Mouse (Mus musculus): ENCODE measurements at regions not wholly inside any gene's neighbourhood (a gene's known extent, or its start where the extent isn't known, plus 50 kb on each side); places are given as distances from the start of the nearest gene placed in this dataset.

DNA sequence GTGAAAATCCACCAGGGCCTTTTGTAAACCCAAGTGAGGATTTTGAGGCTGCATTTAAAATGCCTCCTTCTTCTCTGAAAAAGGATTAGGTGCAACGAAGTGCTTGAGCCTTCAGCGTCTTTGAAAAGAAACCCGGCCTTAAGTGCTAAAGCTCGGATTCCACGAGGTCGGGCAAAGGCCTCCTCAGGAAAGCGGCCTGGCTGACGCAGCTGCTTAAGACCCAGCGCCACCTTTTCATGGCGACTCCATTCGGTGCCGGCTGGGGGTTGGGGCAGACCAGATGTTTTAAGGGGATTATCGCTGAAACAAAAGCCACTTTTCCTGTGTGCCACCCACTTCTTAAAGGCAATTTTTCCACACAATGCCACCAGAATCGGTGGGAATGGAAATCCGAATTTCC lies 61.6 kb upstream of the 4932438H23Rik start:
- Histone ChIP-seq H3K27me3 (ENCODE audit: control insufficient read depth, insufficient read depth, low read length) (no peaks in the 10 kb centered on the region), H3K36me3 (ENCODE audit: control insufficient read depth, insufficient read depth, low read length) (no peaks in the 10 kb centered on the region), H3K4me1 (ENCODE audit: control insufficient read depth, insufficient read depth, insufficient read length) (no peaks in the 10 kb centered on the region), H3K4me3 (ENCODE audit: extremely low read depth, insufficient read depth, insufficient read length) (no peak overlapping the region), H3K27ac (ENCODE audit: insufficient read depth, low read length) (no peak overlapping the region)
- TF ChIP-seq CTCF (IDR thresholded peaks at IDR 0.05; ENCODE audit: extremely low read depth, insufficient read depth, insufficient read length, insufficient replicate concordance) (no peak), POLR2A (IDR thresholded peaks at IDR 0.05; ENCODE audit: low read depth, low read length) (no peak)
- 74% methylated on average over 15 of the region's 15 CpGs for WGBS
- DNase-seq (ENCODE audit: low read depth in 1 of 2, low spot score in 2 of 2): no peak

DNA sequence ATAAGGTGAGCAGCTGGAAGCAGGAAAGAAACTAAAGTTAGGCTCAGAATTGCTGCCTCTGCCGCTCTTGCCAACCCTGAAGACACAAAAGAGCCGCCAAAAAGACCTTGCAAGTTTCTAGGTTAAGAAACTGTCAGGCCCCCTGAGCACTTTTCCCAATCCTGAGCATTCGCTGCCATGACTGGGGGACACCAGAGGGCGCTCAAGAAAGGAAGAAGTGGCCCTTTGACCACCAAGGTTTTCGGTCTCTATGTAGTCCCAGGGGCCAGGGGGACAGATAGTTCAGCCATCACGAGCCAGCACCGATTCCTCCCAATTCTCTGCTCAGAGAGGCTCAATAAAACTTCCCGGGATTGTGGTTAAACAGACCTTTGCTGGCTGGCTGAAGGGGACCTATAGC lies 64.6 kb upstream of the Olig2 start:
- H3K36me3 ChIP-seq (ENCODE audit: control insufficient read depth, insufficient read depth, low read length): no peaks in the 10 kb centered on the region
- no peak overlapping the region for H3K4me3 ChIP-seq (ENCODE audit: extremely low read depth, insufficient read depth, insufficient read length)
- peak in 1 of 2 experiments; percentile 5 for DNase-seq (ENCODE audit: low read depth in 1 of 2, low spot score in 2 of 2)
- no peaks in the 10 kb centered on the region for H3K27me3 ChIP-seq (ENCODE audit: control insufficient read depth, insufficient read depth, low read length)
- H3K27ac ChIP-seq (ENCODE audit: insufficient read depth, low read length): no peak overlapping the region
- TF ChIP-seq POLR2A (IDR thresholded peaks at IDR 0.05; ENCODE audit: low read depth, low read length) (no peak), CTCF (IDR thresholded peaks at IDR 0.05; ENCODE audit: extremely low read depth, insufficient read depth, insufficient read length, insufficient replicate concordance) (peak; percentile 27; the same call in 1 of the 2 replicates)
- WGBS: 31% methylated on average over 8 of the region's 8 CpGs
- no peaks in the 10 kb centered on the region for H3K4me1 ChIP-seq (ENCODE audit: control insufficient read depth, insufficient read depth, insufficient read length)

DNA sequence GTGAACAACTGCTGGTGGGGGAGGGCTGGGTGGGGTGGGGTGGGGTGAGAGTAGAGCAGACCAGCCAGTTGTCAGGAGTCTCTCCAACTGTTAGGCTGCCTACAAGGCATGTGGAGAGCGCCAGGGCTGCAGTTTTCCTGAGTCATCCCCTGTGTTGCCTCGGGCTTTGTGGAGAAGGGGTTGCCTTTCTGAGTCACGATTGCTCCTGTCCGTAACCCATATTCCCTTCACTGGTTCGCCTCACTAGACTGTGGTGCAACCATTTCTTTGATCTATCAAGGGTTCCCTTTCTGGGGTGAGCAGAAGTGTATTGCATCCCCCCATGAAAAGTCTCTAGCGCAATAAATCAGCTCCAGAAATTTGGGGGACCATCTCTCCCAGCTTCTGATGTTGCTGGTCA lies 63.6 kb upstream of the Olig2 start:
- no peaks in the 10 kb centered on the region for H3K4me1 ChIP-seq (ENCODE audit: control insufficient read depth, insufficient read depth, insufficient read length)
- TF ChIP-seq POLR2A (IDR thresholded peaks at IDR 0.05; ENCODE audit: low read depth, low read length): no peak
- no peak for TF ChIP-seq CTCF (IDR thresholded peaks at IDR 0.05; ENCODE audit: extremely low read depth, insufficient read depth, insufficient read length, insufficient replicate concordance)
- no peak overlapping the region for H3K27ac ChIP-seq (ENCODE audit: insufficient read depth, low read length)
- no peak overlapping the region for H3K4me3 ChIP-seq (ENCODE audit: extremely low read depth, insufficient read depth, insufficient read length)
- H3K36me3 ChIP-seq (ENCODE audit: control insufficient read depth, insufficient read depth, low read length): no peaks in the 10 kb centered on the region
- WGBS: 73% methylated on average over 6 of the region's 6 CpGs
- DNase-seq (ENCODE audit: low read depth in 1 of 2, low spot score in 2 of 2): no peak
- no peaks in the 10 kb centered on the region for H3K27me3 ChIP-seq (ENCODE audit: control insufficient read depth, insufficient read depth, low read length)

DNA sequence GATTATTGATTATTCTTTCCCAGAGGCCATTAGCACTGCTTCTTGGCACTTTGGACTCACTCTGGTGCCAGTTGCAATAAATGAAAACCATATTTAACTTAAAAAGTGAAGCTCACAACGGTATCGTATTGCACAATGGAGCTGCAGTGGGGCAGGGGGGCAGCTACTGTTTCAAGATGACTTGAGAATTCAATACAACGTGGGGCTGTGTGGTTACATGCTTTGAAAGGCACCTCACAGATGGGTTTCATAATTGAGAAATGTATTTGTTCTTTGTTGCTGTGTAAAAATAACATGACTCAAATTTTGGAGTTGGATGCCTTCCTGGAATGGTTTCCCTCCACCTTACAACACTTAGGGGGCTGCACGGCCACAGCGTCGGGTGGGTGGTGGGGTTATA lies 62.9 kb upstream of the Olig2 start:
- DNase-seq (ENCODE audit: low read depth in 1 of 2, low spot score in 2 of 2): no peak
- H3K36me3 ChIP-seq (ENCODE audit: control insufficient read depth, insufficient read depth, low read length): no peaks in the 10 kb centered on the region
- 81% methylated on average over 6 of the region's 6 CpGs for WGBS
- TF ChIP-seq POLR2A (IDR thresholded peaks at IDR 0.05; ENCODE audit: low read depth, low read length): no peak
- no peak for TF ChIP-seq CTCF (IDR thresholded peaks at IDR 0.05; ENCODE audit: extremely low read depth, insufficient read depth, insufficient read length, insufficient replicate concordance)
- no peak overlapping the region for H3K27ac ChIP-seq (ENCODE audit: insufficient read depth, low read length)
- H3K4me3 ChIP-seq (ENCODE audit: extremely low read depth, insufficient read depth, insufficient read length): no peak overlapping the region
- no peaks in the 10 kb centered on the region for H3K4me1 ChIP-seq (ENCODE audit: control insufficient read depth, insufficient read depth, insufficient read length)
- no peaks in the 10 kb centered on the region for H3K27me3 ChIP-seq (ENCODE audit: control insufficient read depth, insufficient read depth, low read length)

DNA sequence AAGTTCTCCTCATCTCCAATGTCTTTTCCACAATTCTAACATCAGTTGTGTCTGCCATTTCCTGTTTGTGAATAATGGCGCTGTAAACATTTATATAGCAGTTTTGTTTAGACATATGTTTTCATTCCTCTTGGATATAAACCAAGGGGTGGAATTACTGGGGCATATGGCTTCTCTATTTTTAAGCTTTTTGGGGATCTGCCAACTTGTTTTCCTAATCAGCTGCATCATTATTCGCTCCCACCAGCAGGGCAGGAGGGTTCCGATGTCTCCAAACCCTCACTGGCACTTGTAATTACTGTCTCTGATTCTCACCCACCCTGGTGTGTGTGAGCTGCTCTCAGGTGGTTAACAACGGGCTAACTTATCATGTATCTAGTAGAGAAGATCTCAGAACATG lies 59.4 kb upstream of the Olig2 start:
- TF ChIP-seq CTCF (IDR thresholded peaks at IDR 0.05; ENCODE audit: extremely low read depth, insufficient read depth, insufficient read length, insufficient replicate concordance): no peak
- no peak for TF ChIP-seq POLR2A (IDR thresholded peaks at IDR 0.05; ENCODE audit: low read depth, low read length)
- Histone ChIP-seq H3K27ac (ENCODE audit: insufficient read depth, low read length) (no peak overlapping the region), H3K27me3 (ENCODE audit: control insufficient read depth, insufficient read depth, low read length) (peaks cover 4% of the 10 kb centered on the region), H3K36me3 (ENCODE audit: control insufficient read depth, insufficient read depth, low read length) (no peaks in the 10 kb centered on the region), H3K4me3 (ENCODE audit: extremely low read depth, insufficient read depth, insufficient read length) (no peak overlapping the region), H3K4me1 (ENCODE audit: control insufficient read depth, insufficient read depth, insufficient read length) (no peaks in the 10 kb centered on the region)
- WGBS: 85% methylated on average over 4 of the region's 4 CpGs
- no peak for DNase-seq (ENCODE audit: low read depth in 1 of 2, low spot score in 2 of 2)

DNA sequence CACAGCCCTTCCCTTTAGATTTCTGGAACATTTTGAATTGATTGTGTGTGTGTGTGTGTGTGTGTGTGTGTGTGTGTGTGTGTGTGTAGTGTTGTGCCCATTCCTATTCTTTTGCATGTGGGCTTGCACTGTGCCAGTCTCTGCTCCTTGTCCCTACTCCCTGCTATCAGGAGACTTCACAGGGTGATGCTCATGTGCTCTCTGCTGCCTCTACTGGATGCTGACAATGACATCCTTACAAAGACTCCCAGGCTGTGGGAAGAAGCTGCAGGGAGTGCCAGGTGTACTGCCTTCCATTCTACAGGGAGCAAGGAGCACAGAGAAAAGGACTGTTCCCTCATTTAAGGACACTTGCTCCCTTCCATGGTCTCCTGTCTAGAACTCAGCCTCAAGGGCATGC lies 58.4 kb upstream of the Olig2 start:
- Histone ChIP-seq H3K4me1 (ENCODE audit: control insufficient read depth, insufficient read depth, insufficient read length) (no peaks in the 10 kb centered on the region), H3K36me3 (ENCODE audit: control insufficient read depth, insufficient read depth, low read length) (no peaks in the 10 kb centered on the region), H3K27me3 (ENCODE audit: control insufficient read depth, insufficient read depth, low read length) (peaks cover 4% of the 10 kb centered on the region), H3K27ac (ENCODE audit: insufficient read depth, low read length) (no peak overlapping the region), H3K4me3 (ENCODE audit: extremely low read depth, insufficient read depth, insufficient read length) (no peak overlapping the region)
- peak in 1 of 2 experiments; percentile 8 for DNase-seq (ENCODE audit: low read depth in 1 of 2, low spot score in 2 of 2)
- TF ChIP-seq CTCF (IDR thresholded peaks at IDR 0.05; ENCODE audit: extremely low read depth, insufficient read depth, insufficient read length, insufficient replicate concordance) (no peak), POLR2A (IDR thresholded peaks at IDR 0.05; ENCODE audit: low read depth, low read length) (no peak)

DNA sequence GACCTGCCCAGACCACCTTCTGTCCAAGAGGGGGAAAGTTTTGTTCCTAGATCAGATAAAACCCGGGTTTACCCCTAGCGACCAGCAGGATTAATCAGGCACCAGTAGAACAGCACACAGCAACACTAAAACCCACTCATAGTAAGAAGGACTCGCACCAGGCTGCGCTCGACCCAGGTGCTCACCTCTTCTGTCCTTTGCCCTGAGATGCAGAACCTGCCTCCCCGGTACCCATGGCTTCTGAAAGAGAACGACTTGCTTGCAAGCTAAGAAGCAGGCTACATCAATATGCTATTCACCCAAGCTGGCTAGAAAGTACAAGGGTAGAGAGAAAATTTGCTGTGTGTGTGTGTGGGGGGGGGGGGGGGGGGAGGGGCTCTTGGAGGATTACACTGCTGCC lies 56.9 kb upstream of the Olig2 start:
- TF ChIP-seq CTCF (IDR thresholded peaks at IDR 0.05; ENCODE audit: extremely low read depth, insufficient read depth, insufficient read length, insufficient replicate concordance) (no peak), POLR2A (IDR thresholded peaks at IDR 0.05; ENCODE audit: low read depth, low read length) (no peak)
- H3K27ac ChIP-seq (ENCODE audit: insufficient read depth, low read length): no peak overlapping the region
- H3K4me3 ChIP-seq (ENCODE audit: extremely low read depth, insufficient read depth, insufficient read length): no peak overlapping the region
- H3K36me3 ChIP-seq (ENCODE audit: control insufficient read depth, insufficient read depth, low read length): no peaks in the 10 kb centered on the region
- no peaks in the 10 kb centered on the region for H3K4me1 ChIP-seq (ENCODE audit: control insufficient read depth, insufficient read depth, insufficient read length)
- DNase-seq (ENCODE audit: low read depth in 1 of 2, low spot score in 2 of 2): no peak
- peaks cover 4% of the 10 kb centered on the region for H3K27me3 ChIP-seq (ENCODE audit: control insufficient read depth, insufficient read depth, low read length)
- WGBS: 79% methylated on average over 7 of the region's 7 CpGs

All from spleen, adult 2 months (tissue).